Mouse (Mus musculus) intestine, embryonic 14.5 days (tissue): ENCODE data around the gene Srms. TPM values are rescaled to one million over a fixed set of nuclear protein-coding genes. Genes with fewer than 3 reads are reported as not detected.

Experiments used
- ATAC-seq: fragments of 200-750 bp; cut with Nextera tagmentation; replicated peaks from 2 replicates; pipeline ENCODE4 v1.8.0; 2017; ENCODE audit warnings: low read depth, moderate number of reproducible peaks, moderate TSS enrichment, moderate library complexity; ENCODE audit not compliant: low FRiP score, low TSS enrichment
- DNase-seq: peaks from one replicate; pipeline ENCODE4 v3.0.0-alpha.2; 2018; ENCODE audit warnings: low spot score
- H3K27ac ChIP-seq: fragments of 300-500 bp; sonication (generic); 2 replicates; pipeline ENCODE4 v1.5.1; 2014; ENCODE audit warnings: low read depth, mild to moderate bottlenecking, control low read depth
- H3K27me3 ChIP-seq: fragments of 300-500 bp; sonication (generic); replicated peaks from 2 replicates; pipeline ENCODE4 v1.6.1; 2014; ENCODE audit warnings: low read length, control low read depth; ENCODE audit not compliant: control insufficient read depth, insufficient read depth
- H3K36me3 ChIP-seq: fragments of 300-500 bp; sonication (generic); 2 replicates; pipeline ENCODE4 v1.6.1; 2014; ENCODE audit warnings: low read length, control low read depth; ENCODE audit not compliant: control insufficient read depth, insufficient read depth
- H3K4me1 ChIP-seq: fragments of 300-500 bp; sonication (generic); replicated peaks from 2 replicates; pipeline ENCODE4 v1.6.1; 2014; ENCODE audit warnings: low read length, control low read depth, mixed read lengths; ENCODE audit not compliant: control insufficient read depth, insufficient read depth
- H3K4me2 ChIP-seq: fragments of 300-500 bp; sonication (generic); 2 replicates; pipeline ENCODE4 v1.6.1; 2014; ENCODE audit warnings: low read length
- H3K4me3 ChIP-seq: fragments of 300-500 bp; sonication (generic); 2 replicates; pipeline ENCODE4 v1.5.1; 2014; ENCODE audit warnings: low read depth, low read length, control low read depth, mixed read lengths
- H3K9ac ChIP-seq: fragments of 300-500 bp; sonication (generic); 2 replicates; pipeline ENCODE4 v1.6.1; 2014; ENCODE audit warnings: mild to moderate bottlenecking, low read length
- H3K9me3 ChIP-seq: fragments of 300-500 bp; sonication (generic); 2 replicates; pipeline ENCODE4 v1.6.1; 2016; ENCODE audit warnings: low read length, control low read depth; ENCODE audit not compliant: control insufficient read depth
- WGBS: fragments of 180-500 bp; shearing (Covaris S2); extraction: QIAGEN DNeasy Blood & Tissue Kit; methylation state at CpG from one replicate; pipeline ENCODE4 v1.1.7; 2014; 5-methylcytosine and 5-hydroxymethylcytosine counted together
- polyA plus RNA-seq: library from polyadenylated mRNA; unstranded; fragments of >200 nt; fragmentation: Nextera tagmentation; extraction: Ambion mirVana; gene quantifications from 2 replicates; pipeline ENCODE4 v1.2.1, GENCODE M21; 2014

Gene Srms
- polyA plus RNA-seq, 1 experiment from 2014 or later = 0.09 TPM

GRCm38 (mm10) chr2:181231171-181231570 lies 18.2 kb upstream of the Srms start:
- no peak for DNase-seq
- H3K4me1 ChIP-seq = no peaks in the 10 kb centered on the region
- H3K4me2 ChIP-seq = no peak overlapping the region
- no peak overlapping the region for H3K4me3 ChIP-seq
- no peaks in the 10 kb centered on the region for H3K27me3 ChIP-seq
- no peak overlapping the region for H3K9ac ChIP-seq
- peaks cover 30% of the 10 kb centered on the region for H3K36me3 ChIP-seq
- no peak overlapping the region for H3K27ac ChIP-seq
- WGBS = 78% methylated on average over 20 of the region's 20 CpGs
- no peaks in the 10 kb centered on the region for H3K9me3 ChIP-seq
- no peak for ATAC-seq

- H3K4me1 ChIP-seq = no peaks in the 10 kb centered on the region
- no peak overlapping the region for H3K4me3 ChIP-seq
- no peaks in the 10 kb centered on the region for H3K27me3 ChIP-seq
- H3K27ac ChIP-seq = no peak overlapping the region
- no peak overlapping the region for H3K9ac ChIP-seq
- WGBS = 76% methylated on average over 1 of the region's 1 CpGs
- H3K4me2 ChIP-seq = no peak overlapping the region
- DNase-seq = no peak
- no peaks in the 10 kb centered on the region for H3K9me3 ChIP-seq
- H3K36me3 ChIP-seq = peaks cover 20% of the 10 kb centered on the region
- ATAC-seq = no peak
Measured at GRCm38 (mm10) chr2:181228335-181228734, 15.3 kb upstream of the Srms start.

- Histone ChIP-seq H3K4me3 (no peak overlapping the region), H3K36me3 (peaks cover 16% of the 10 kb centered on the region; the same call in 1 of the 2 replicates), H3K27ac (no peak overlapping the region), H3K9me3 (no peaks in the 10 kb centered on the region), H3K27me3 (no peaks in the 10 kb centered on the region), H3K4me1 (no peaks in the 10 kb centered on the region), H3K9ac (no peak overlapping the region), H3K4me2 (no peak overlapping the region)
- ATAC-seq (no peak), DNase-seq (no peak)
- WGBS = 92% methylated on average over 3 of the region's 3 CpGs
Measured at GRCm38 (mm10) chr2:181227122-181227521, 14.1 kb upstream of the Srms start.

- Histone ChIP-seq H3K27ac (no peak overlapping the region), H3K4me2 (no peak overlapping the region), H3K4me3 (no peak overlapping the region), H3K4me1 (peaks cover 7% of the 10 kb centered on the region; the same call in 1 of the 2 replicates), H3K9ac (no peak overlapping the region), H3K27me3 (no peaks in the 10 kb centered on the region), H3K36me3 (peaks cover 14% of the 10 kb centered on the region; the same call in 1 of the 2 replicates), H3K9me3 (no peaks in the 10 kb centered on the region)
- 79% methylated on average over 2 of the region's 2 CpGs for WGBS
- DNase-seq (no peak), ATAC-seq (no peak)
Measured at GRCm38 (mm10) chr2:181224994-181225393, 12.0 kb upstream of the Srms start.

GRCm38 (mm10) chr2:181220361-181220760 lies 7.4 kb upstream of the Srms start:
- Histone ChIP-seq H3K9me3 (no peaks in the 10 kb centered on the region), H3K36me3 (no peaks in the 10 kb centered on the region), H3K9ac (no peak overlapping the region), H3K27me3 (no peaks in the 10 kb centered on the region), H3K4me2 (peak overlapping the region; percentile 56), H3K27ac (no peak overlapping the region), H3K4me3 (no peak overlapping the region; the same call in 1 of the 2 replicates), H3K4me1 (peaks cover 15% of the 10 kb centered on the region; the same call in 1 of the 2 replicates)
- WGBS = 41% methylated on average over 2 of the region's 2 CpGs
- DNase-seq (no peak), ATAC-seq (no peak; the same call in 1 of the 2 replicates)

GRCm38 (mm10) chr2:181219538-181220216 lies 6.7 kb upstream of the Srms start, which contains the start of gene Fndc11:
Gene Fndc11, plus strand, starts transcription at chr2:181220013.
- Histone ChIP-seq H3K27me3 (no peaks in the 10 kb centered on the region), H3K27ac (no peak within 1 kb of the TSS), H3K4me2 (peak within 1 kb of the TSS; percentile 56), H3K36me3 (no peaks in the 10 kb centered on the region), H3K9me3 (no peaks in the 10 kb centered on the region), H3K9ac (0 out of 2 replicates have a peak within 1 kb of the TSS, but pooled peaks have one; percentile 21), H3K4me1 (peaks cover 15% of the 10 kb centered on the region; the same call in 1 of the 2 replicates), H3K4me3 (peak within 1 kb of the TSS; percentile 30)
- 2% methylated on average over 25 of the region's 25 CpGs for whole genome bisulfite sequencing
- DNase-seq = peak; percentile 85
- peak; percentile 97 for ATAC-seq

- Histone ChIP-seq H3K9me3 (no peaks in the 10 kb centered on the region), H3K9ac (no peak overlapping the region), H3K27ac (no peak overlapping the region), H3K4me3 (no peak overlapping the region), H3K27me3 (peaks cover 4% of the 10 kb centered on the region), H3K36me3 (no peaks in the 10 kb centered on the region), H3K4me1 (peaks cover 15% of the 10 kb centered on the region; the same call in 1 of the 2 replicates), H3K4me2 (0 out of 2 replicates have a peak overlapping the region, but pooled peaks have one; percentile 56)
- ATAC-seq = no peak
- WGBS = 59% methylated on average over 5 of the region's 5 CpGs
- DNase-seq = no peak
Measured at GRCm38 (mm10) chr2:181218881-181219485, 6.0 kb upstream of the Srms start.

- Histone ChIP-seq H3K4me2 (no peak overlapping the region), H3K36me3 (no peaks in the 10 kb centered on the region), H3K27ac (no peak overlapping the region), H3K4me3 (no peak overlapping the region), H3K27me3 (peaks cover 33% of the 10 kb centered on the region), H3K4me1 (peaks cover 15% of the 10 kb centered on the region; the same call in 1 of the 2 replicates), H3K9ac (no peak overlapping the region), H3K9me3 (no peaks in the 10 kb centered on the region)
- DNase-seq (no peak), ATAC-seq (no peak)
- WGBS = 85% methylated on average over 6 of the region's 6 CpGs
Measured at GRCm38 (mm10) chr2:181216037-181216436, 3.1 kb upstream of the Srms start.
